Mouse (Mus musculus) hindbrain, postnatal 0 days (tissue): ENCODE measurements around the gene Psmb9. TPM values are rescaled to one million over a fixed set of nuclear protein-coding genes. Genes with fewer than 3 reads are reported as not detected.

Experiments used
- ATAC-seq: fragments of 200-750 bp; cut with Nextera tagmentation; 2 replicates; pipeline ENCODE4 v1.8.0; 2017; ENCODE audit warnings: mild to moderate bottlenecking, moderate TSS enrichment, moderate library complexity
- DNase-seq: peaks from one replicate; pipeline ENCODE4 v3.0.0-alpha.2; 2015; ENCODE audit warnings: low spot score
- H3K27ac ChIP-seq: fragments of 300-500 bp; sonication (generic); 2 replicates; pipeline ENCODE4 v1.5.1; 2014; ENCODE audit warnings: mild to moderate bottlenecking
- H3K27me3 ChIP-seq: fragments of 300-500 bp; sonication (generic); 2 replicates; pipeline ENCODE4 v1.6.1; 2014; ENCODE audit warnings: low read length, mixed read lengths; ENCODE audit not compliant: insufficient read depth
- H3K36me3 ChIP-seq: fragments of 300-500 bp; sonication (generic); 2 replicates; pipeline ENCODE4 v1.6.1; 2014; ENCODE audit warnings: low read length, mixed read lengths; ENCODE audit not compliant: insufficient read depth
- H3K4me1 ChIP-seq: fragments of 300-500 bp; sonication (generic); 2 replicates; pipeline ENCODE4 v1.6.1; 2014; ENCODE audit warnings: antibody characterized with exemption, low read length, mixed read lengths; ENCODE audit not compliant: insufficient read depth
- H3K4me2 ChIP-seq: fragments of 300-500 bp; sonication (generic); 2 replicates; pipeline ENCODE4 v1.6.1; 2014; ENCODE audit warnings: low read depth, mild to moderate bottlenecking, low read length, moderate library complexity, mixed read lengths
- H3K4me3 ChIP-seq: fragments of 300-500 bp; sonication (generic); 2 replicates; pipeline ENCODE4 v1.5.1; 2014; ENCODE audit warnings: low read length
- H3K9ac ChIP-seq: fragments of 300-500 bp; sonication (generic); replicated peaks from 2 replicates; pipeline ENCODE4 v1.6.1; 2014; ENCODE audit warnings: mild to moderate bottlenecking, low read length, moderate library complexity, mixed read lengths
- H3K9me3 ChIP-seq: fragments of 300-500 bp; sonication (generic); 2 replicates; pipeline ENCODE4 v1.6.1; 2016; ENCODE audit warnings: low read length, mixed read lengths
- CTCF ChIP-seq: IDR thresholded peaks from 2 replicates; pipeline ENCODE4 v1.5.1; 2016; ENCODE audit warnings: antibody characterized with exemption, control low read depth, low read depth
- WGBS: fragments of 180-500 bp; shearing (Covaris S2); extraction: QIAGEN DNeasy Blood & Tissue Kit; methylation state at CpG from one replicate; pipeline ENCODE4 v1.1.7; 2014; 5-methylcytosine and 5-hydroxymethylcytosine counted together
- polyA plus RNA-seq: library from polyadenylated mRNA; unstranded; fragments of >200 nt; fragmentation: Nextera tagmentation; extraction: Ambion mirVana; gene quantifications from 2 replicates; pipeline ENCODE4 v1.2.1, GENCODE M21; 2015
- total RNA-seq: library from RNA; depleted of rRNA; stranded (reverse); fragments of >200 nt; gene quantifications from 2 replicates; pipeline ENCODE4 v1.2.3, GENCODE M21; 2014

Psmb9 gene
- total and polyA plus RNA-seq, 2 experiments from 2014 or later = 0.68 to 4.2 TPM

DNA sequence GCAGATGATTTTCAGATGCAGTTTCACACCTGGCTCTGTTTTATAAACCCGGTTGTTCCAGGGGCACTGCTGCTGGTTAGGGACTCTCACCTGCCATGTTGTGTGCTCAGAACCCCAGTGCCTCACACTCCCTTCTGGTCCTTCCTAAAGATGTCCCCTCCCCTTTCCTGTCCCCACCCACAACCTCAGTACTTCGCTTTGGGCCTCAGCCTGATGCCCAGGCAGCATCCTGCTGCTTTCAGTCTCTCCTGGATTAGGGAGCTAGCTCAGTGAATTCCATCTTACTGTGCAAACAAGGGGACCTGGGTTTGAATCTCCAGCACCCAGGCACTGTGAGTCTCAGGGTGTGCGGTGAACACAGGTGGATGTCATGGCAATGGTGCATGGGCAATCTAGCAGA, 19.9 kb upstream of the Psmb9 start:
- ATAC-seq = no peak
- TF ChIP-seq CTCF = no peak
- no peak overlapping the region for H3K4me3 ChIP-seq
- H3K27me3 ChIP-seq = peaks cover 6% of the 10 kb centered on the region; the same call in 1 of the 2 replicates
- H3K4me2 ChIP-seq = no peak overlapping the region
- whole genome bisulfite sequencing = 67% methylated on average over 3 of the region's 3 CpGs
- H3K4me1 ChIP-seq = no peaks in the 10 kb centered on the region
- no peaks in the 10 kb centered on the region for H3K9me3 ChIP-seq
- no peak overlapping the region for H3K9ac ChIP-seq
- no peak for DNase-seq
- no peak overlapping the region for H3K27ac ChIP-seq
- H3K36me3 ChIP-seq = no peaks in the 10 kb centered on the region

GRCm38 (mm10) chr17:34206731-34207130, 19.2 kb upstream of the Psmb9 start:
- Histone ChIP-seq H3K27ac (no peak overlapping the region), H3K36me3 (no peaks in the 10 kb centered on the region), H3K9ac (no peak overlapping the region), H3K27me3 (peaks cover 6% of the 10 kb centered on the region; the same call in 1 of the 2 replicates), H3K4me1 (no peaks in the 10 kb centered on the region), H3K9me3 (no peaks in the 10 kb centered on the region), H3K4me3 (no peak overlapping the region), H3K4me2 (no peak overlapping the region)
- DNase-seq (no peak), ATAC-seq (no peak)
- no peak for TF ChIP-seq CTCF
- WGBS = 83% methylated on average over 5 of the region's 5 CpGs

DNA sequence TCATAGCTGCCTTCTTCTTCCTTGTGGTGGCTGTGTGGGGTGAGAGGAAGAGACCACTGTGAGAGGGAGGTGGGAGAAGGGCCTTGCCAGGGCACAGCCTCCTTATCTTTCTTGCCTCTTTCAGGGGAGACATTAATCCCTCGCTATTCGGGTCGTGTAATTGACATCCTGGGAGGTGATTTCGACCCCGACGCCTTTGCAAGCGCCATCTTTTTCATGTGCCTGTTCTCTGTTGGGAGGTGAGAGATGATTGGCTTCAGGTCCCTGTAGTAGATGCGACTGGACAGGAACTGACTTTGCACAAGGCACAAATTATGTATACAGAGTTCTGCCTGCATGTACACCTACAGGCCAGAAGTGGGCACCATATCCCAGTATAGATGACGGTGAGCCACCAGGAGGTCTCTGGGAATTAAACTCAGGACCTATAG, 18.2 kb upstream of the Psmb9 start:
- no peaks in the 10 kb centered on the region for H3K36me3 ChIP-seq
- no peaks in the 10 kb centered on the region for H3K4me1 ChIP-seq
- peak; percentile 73 for TF ChIP-seq CTCF
- ATAC-seq (no peak), DNase-seq (peak; percentile 50)
- H3K9ac ChIP-seq = no peak overlapping the region
- no peak overlapping the region for H3K27ac ChIP-seq
- no peak overlapping the region for H3K4me2 ChIP-seq
- H3K9me3 ChIP-seq = no peaks in the 10 kb centered on the region
- WGBS = 23% methylated on average over 9 of the region's 9 CpGs
- H3K4me3 ChIP-seq = no peak overlapping the region
- H3K27me3 ChIP-seq = peaks cover 6% of the 10 kb centered on the region; the same call in 1 of the 2 replicates

GRCm38 (mm10) chr17:34205021-34205745, 17.6 kb upstream of the Psmb9 start:
- H3K36me3 ChIP-seq = no peaks in the 10 kb centered on the region
- 15% methylated on average over 18 of the region's 18 CpGs for WGBS
- peak overlapping the region; percentile 59 for H3K4me3 ChIP-seq
- peak; percentile 25; the same call in 1 of the 2 replicates for ATAC-seq
- H3K9ac ChIP-seq = peak overlapping the region; percentile 44; the same call in 1 of the 2 replicates
- no peaks in the 10 kb centered on the region for H3K4me1 ChIP-seq
- peaks cover 6% of the 10 kb centered on the region; the same call in 1 of the 2 replicates for H3K27me3 ChIP-seq
- H3K4me2 ChIP-seq = peak overlapping the region; percentile 62
- no peak overlapping the region for H3K27ac ChIP-seq
- TF ChIP-seq CTCF = no peak
- no peak for DNase-seq
- H3K9me3 ChIP-seq = no peaks in the 10 kb centered on the region

- DNase-seq = peak; percentile 83
- Histone ChIP-seq H3K4me2 (peak overlapping the region; percentile 62), H3K9me3 (no peaks in the 10 kb centered on the region), H3K27me3 (peaks cover 6% of the 10 kb centered on the region; the same call in 1 of the 2 replicates), H3K36me3 (no peaks in the 10 kb centered on the region), H3K4me1 (no peaks in the 10 kb centered on the region), H3K27ac (no peak overlapping the region), H3K4me3 (peak overlapping the region; percentile 59), H3K9ac (peak overlapping the region; percentile 44)
- ATAC-seq = peak; percentile 48; the same call in 1 of the 2 replicates
- peak; percentile 86 for TF ChIP-seq CTCF
- under 1% methylated on average over 44 of the region's 44 CpGs for WGBS
Observed at GRCm38 (mm10) chr17:34204303-34205010, 16.9 kb upstream of the Psmb9 start.

DNA sequence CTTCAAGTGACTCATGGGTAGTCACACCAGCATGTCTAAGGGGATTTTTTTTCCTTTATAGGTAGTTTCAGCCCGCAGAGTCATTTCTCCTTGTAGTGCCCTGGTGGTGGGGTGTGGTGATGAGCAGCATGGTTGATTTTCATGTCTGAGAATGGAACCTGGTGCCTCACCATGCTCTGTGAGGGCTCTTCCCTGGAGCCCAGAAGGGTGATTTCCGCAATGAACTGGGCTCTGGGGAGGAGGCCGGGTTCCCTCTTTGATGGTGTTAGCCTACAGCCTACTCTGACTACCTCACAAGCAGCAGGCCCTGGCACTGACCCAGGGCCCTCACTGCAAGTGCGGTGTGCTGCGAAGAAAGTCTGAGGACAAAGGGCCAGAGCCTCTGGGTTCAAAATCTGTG, 15.9 kb upstream of the Psmb9 start, which contains the start of gene Tap2:
Gene Tap2, plus strand, starts transcription at position 84 of the 400 bp plus-strand sequence.
- no peaks in the 10 kb centered on the region for H3K36me3 ChIP-seq
- peak within 1 kb of the TSS; percentile 62 for H3K4me2 ChIP-seq
- no peak for TF ChIP-seq CTCF
- H3K9ac ChIP-seq = peak within 1 kb of the TSS; percentile 44
- DNase-seq (no peak), ATAC-seq (no peak)
- 56% methylated on average over 5 of the region's 5 CpGs for WGBS
- peaks cover 12% of the 10 kb centered on the region; the same call in 1 of the 2 replicates for H3K27me3 ChIP-seq
- H3K9me3 ChIP-seq = no peaks in the 10 kb centered on the region
- no peak within 1 kb of the TSS for H3K27ac ChIP-seq
- H3K4me1 ChIP-seq = peaks cover under 1% of the 10 kb centered on the region; the same call in 1 of the 2 replicates
- H3K4me3 ChIP-seq = peak within 1 kb of the TSS; percentile 59
